Mouse (Mus musculus) limb, embryonic 13.5 days (tissue): ENCODE measurements around the gene Zeb2. TPM values are rescaled to one million over a fixed set of nuclear protein-coding genes. Genes with fewer than 3 reads are reported as not detected.
"Not testable (repeated sequence)": the region's sequence is repeated elsewhere in the genome, so short reads cannot be mapped to it uniquely, and the experiment has no call there.

Experiments
- ATAC-seq: fragments of 200-750 bp; cut with Nextera tagmentation; 2 replicates; pipeline ENCODE4 v1.8.0; 2017; ENCODE audit warnings: low read depth, moderate number of reproducible peaks, moderate TSS enrichment; ENCODE audit not compliant: low FRiP score
- H3K27ac ChIP-seq: fragments of 300-500 bp; sonication (generic); 2 replicates; pipeline ENCODE4 v1.5.1; 2015; ENCODE audit warnings: inconsistent platforms, mild to moderate bottlenecking, moderate library complexity
- H3K27me3 ChIP-seq: fragments of 300-500 bp; sonication (generic); 2 replicates; pipeline ENCODE4 v1.6.1; 2015; ENCODE audit warnings: mild to moderate bottlenecking, inconsistent platforms
- H3K36me3 ChIP-seq: fragments of 300-500 bp; sonication (generic); 2 replicates; pipeline ENCODE4 v1.6.1; 2015; ENCODE audit warnings: inconsistent platforms, mild to moderate bottlenecking, moderate library complexity
- H3K4me1 ChIP-seq: fragments of 300-500 bp; sonication (generic); 2 replicates; pipeline ENCODE4 v1.6.1; 2015; ENCODE audit warnings: inconsistent platforms
- H3K4me2 ChIP-seq: fragments of 300-500 bp; sonication (generic); replicated peaks from 2 replicates; pipeline ENCODE4 v1.6.1; 2015; ENCODE audit warnings: inconsistent platforms, mild to moderate bottlenecking, moderate library complexity
- H3K4me3 ChIP-seq: fragments of 300-500 bp; sonication (generic); 2 replicates; pipeline ENCODE4 v1.5.1; 2015; ENCODE audit warnings: moderate library complexity, mild to moderate bottlenecking, inconsistent platforms
- H3K9ac ChIP-seq: fragments of 300-500 bp; sonication (generic); 2 replicates; pipeline ENCODE4 v1.6.1; 2015; ENCODE audit warnings: mild to moderate bottlenecking, inconsistent platforms
- H3K9me3 ChIP-seq: fragments of 300-500 bp; sonication (generic); 2 replicates; pipeline ENCODE4 v1.6.1; 2016; ENCODE audit warnings: inconsistent platforms
- WGBS: fragments of 180-500 bp; shearing (Covaris S2); methylation state at CpG from one replicate; pipeline ENCODE4 v1.1.7; 2015; 5-methylcytosine and 5-hydroxymethylcytosine counted together
- polyA plus RNA-seq: library from polyadenylated mRNA; unstranded; fragments of >200 nt; fragmentation: Nextera tagmentation; extraction: Ambion mirVana; gene quantifications from 2 replicates; pipeline ENCODE4 v1.2.1, GENCODE M21; 2015

Zeb2 gene
- polyA plus RNA-seq, 1 experiment from 2014 or later: 31.8 TPM

DNA sequence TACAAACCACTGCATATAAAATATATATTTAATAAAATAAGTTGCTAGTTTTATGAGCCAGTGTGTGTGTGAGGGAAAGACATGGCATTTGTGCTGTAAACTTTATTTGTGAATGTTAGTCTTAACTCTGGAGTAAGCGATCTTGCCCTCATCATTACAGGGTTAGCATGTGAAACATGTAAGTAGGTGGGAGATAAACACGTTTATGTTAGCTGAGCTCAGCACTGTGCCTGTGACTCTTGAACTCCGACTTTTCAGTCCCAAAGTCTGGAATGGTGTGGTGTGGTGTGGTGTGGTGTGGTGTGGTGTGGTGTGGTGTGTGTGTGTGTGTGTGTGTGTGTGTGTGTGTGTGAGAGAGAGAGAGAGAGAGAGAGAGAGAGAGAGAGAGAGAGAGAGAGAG, 5.6 kb downstream of the Zeb2 start:
- not testable (repeated sequence) for ATAC-seq, H3K9me3 ChIP-seq, H3K36me3 ChIP-seq, H3K27ac ChIP-seq
- H3K4me3 ChIP-seq: peak overlapping the region; percentile 73
- peaks cover 16% of the 10 kb centered on the region for H3K4me1 ChIP-seq
- 4% methylated on average over 3 of the region's 3 CpGs for WGBS
- peaks cover 62% of the 10 kb centered on the region for H3K27me3 ChIP-seq
- H3K4me2 ChIP-seq: peak overlapping the region; percentile 88
- peak overlapping the region; percentile 94 for H3K9ac ChIP-seq

DNA sequence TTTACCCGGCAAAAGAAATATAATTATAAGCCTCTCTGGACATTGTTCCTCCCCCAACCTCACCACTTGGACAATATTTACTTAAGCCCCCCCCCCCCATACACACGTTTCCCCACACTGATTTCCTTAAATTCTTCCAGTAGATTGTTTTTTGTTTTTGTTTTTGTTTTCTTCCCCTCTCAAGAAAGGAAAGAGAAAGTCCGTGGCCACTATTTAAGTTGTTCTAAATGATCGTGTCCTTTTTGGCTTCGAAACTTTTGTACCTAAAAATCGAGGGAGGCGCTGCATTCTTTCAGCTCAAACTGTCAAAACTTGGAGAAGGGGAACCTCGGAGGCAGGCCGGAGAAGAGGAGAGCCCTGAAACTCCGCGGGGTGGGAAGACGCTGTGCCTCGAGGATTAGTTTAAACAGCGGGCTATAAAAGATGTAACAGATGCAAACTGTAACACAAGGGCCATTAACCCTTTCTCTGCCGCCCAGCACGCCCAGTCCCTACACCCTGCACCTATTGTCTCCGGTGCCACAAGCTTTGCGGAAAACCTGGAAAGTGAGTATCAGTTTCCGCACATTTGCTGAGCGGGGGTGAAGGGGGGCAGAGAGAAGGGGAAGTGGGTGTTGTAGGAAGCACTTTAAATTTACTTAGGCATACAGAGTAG, 6.3 kb downstream of the Zeb2 start:
- peak; percentile 43 for ATAC-seq
- Histone ChIP-seq H3K27me3 (peaks cover 67% of the 10 kb centered on the region), H3K4me3 (peak overlapping the region; percentile 73), H3K4me1 (peaks cover 18% of the 10 kb centered on the region), H3K27ac (peak overlapping the region; percentile 85; the same call in 1 of the 2 replicates), H3K4me2 (peak overlapping the region; percentile 88), H3K36me3 (no peaks in the 10 kb centered on the region), H3K9me3 (no peaks in the 10 kb centered on the region), H3K9ac (peak overlapping the region; percentile 94)
- WGBS: under 1% methylated on average over 20 of the region's 20 CpGs

DNA sequence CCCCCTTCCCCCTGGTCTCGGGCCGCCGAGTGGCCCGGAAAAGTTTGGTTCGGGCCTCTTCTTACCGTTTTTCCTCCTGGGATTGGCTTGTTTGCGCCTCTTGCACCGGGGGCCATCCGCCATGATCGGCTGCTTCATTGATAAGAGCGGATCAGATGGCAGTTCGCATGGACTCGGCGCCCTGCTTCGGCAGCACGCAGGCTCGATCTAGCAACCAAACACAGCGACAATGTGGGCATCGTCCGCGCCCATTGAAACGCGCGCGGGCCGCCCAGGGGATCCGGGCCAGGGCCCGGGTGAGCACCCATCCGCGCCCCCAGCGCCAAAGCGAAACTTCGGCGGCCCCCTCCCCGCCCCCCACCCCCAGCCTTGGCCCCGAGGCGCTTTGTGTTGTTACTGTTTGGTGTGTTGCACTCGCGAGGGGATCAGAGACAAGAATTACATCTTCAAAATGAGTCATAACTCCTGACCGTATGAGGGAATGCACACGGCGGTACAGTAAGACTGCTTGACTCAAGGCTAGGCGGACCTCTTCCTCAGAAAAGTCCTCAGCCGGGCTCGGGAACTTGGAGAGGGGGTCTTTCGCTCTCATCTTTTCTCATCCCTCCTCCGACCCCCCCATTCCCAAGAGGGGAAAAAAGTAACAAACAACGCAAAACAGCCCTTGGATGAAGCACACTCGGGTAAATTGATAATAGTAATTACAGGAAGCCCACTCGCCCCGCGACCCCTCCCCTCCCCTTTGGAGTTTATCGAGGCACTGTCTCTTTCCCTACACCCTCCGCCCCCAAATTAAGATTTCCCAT, 7.0 kb downstream of the Zeb2 start:
- WGBS: under 1% methylated on average over 54 of the region's 54 CpGs
- peak; percentile 22; the same call in 1 of the 2 replicates for ATAC-seq
- Histone ChIP-seq H3K4me3 (peak overlapping the region; percentile 73), H3K36me3 (no peaks in the 10 kb centered on the region), H3K9ac (peak overlapping the region; percentile 94), H3K27ac (peak overlapping the region; percentile 85), H3K9me3 (no peaks in the 10 kb centered on the region), H3K4me2 (peak overlapping the region; percentile 88), H3K27me3 (peaks cover 67% of the 10 kb centered on the region), H3K4me1 (peaks cover 14% of the 10 kb centered on the region)

DNA sequence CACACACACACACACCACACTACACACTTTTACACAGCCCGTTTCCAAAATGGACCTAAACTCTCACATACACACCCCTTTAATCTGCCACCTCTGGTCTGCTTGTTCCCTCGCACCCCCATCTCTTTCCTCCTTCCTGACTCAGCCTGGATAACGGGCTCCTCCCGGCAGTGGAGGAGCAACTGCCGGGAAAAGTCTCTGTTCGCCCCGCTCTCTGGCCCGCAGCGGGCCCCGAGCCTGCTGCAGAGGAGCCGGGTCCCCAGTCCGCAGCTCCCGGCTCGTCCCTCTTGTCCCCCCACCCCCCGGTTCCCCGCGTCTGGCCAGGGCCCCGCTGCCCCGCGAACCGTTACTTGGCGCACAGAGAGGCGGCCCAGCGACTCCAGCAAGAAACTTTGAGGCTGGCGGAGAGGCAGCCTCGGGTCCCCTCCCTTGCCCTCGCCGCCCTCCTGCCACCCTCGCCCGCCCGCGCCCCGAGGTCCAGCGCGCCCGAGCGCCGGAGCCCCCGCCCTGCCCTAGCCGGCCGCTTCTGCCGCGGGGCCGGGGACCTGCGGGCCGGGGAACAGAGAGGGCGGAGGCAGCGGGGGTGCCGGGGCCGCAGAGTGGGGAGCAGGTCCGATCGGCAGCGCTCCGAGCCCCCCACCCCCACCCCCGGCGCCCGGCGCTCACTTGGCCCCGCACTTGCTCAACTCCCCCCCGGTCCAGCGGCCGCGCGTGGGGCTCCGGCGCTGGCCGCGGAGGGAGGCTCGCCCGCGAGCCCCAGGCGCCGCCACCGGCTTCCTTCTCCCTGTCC, 7.8 kb downstream of the Zeb2 start:
- peak overlapping the region; percentile 88 for H3K4me2 ChIP-seq
- no peaks in the 10 kb centered on the region for H3K9me3 ChIP-seq
- peak overlapping the region; percentile 85 for H3K27ac ChIP-seq
- H3K27me3 ChIP-seq: peaks cover 67% of the 10 kb centered on the region
- H3K9ac ChIP-seq: peak overlapping the region; percentile 94
- H3K36me3 ChIP-seq: no peaks in the 10 kb centered on the region
- H3K4me1 ChIP-seq: peaks cover 14% of the 10 kb centered on the region
- 1% methylated on average over 51 of the region's 74 CpGs for WGBS
- peak overlapping the region; percentile 73 for H3K4me3 ChIP-seq
- peak; percentile 9 for ATAC-seq

DNA sequence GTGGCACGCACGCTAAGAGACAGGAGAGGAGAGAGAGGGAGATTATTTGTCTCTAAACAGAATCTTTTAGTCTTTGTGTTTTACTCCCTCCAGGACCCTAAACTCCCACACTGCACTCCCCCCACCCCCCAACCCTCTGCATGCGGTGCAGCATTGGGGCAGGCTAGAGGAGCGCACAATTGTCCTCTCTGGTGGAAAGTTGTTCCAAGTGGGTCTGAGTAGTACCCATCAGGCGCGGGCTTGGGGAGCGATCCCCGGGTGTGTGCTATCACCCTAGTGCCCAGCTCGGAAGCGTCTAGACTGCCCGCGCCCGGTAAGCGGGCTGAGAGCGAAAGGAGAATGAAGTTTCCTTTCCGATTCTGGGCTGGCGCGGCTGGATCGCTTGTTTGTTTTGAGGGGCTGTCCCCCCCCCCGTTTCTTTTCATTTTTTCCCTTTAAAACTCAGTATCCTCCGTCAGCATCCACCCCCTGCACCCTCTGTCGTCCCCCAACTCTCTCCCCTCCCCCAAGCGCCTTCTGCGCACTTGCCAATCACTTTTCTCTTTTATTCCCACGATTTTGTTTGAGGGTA, 8.6 kb downstream of the Zeb2 start:
- peak overlapping the region; percentile 88 for H3K4me2 ChIP-seq
- H3K4me3 ChIP-seq: peak overlapping the region; percentile 73
- H3K9ac ChIP-seq: peak overlapping the region; percentile 94
- peaks cover 14% of the 10 kb centered on the region for H3K4me1 ChIP-seq
- H3K9me3 ChIP-seq: no peaks in the 10 kb centered on the region
- H3K27me3 ChIP-seq: peaks cover 67% of the 10 kb centered on the region
- no peaks in the 10 kb centered on the region for H3K36me3 ChIP-seq
- peak overlapping the region; percentile 33; the same call in 1 of the 2 replicates for H3K27ac ChIP-seq
- ATAC-seq: 0 out of 2 replicates have a peak, but pooled peaks have one; percentile 10
- under 1% methylated on average over 24 of the region's 25 CpGs for WGBS

DNA sequence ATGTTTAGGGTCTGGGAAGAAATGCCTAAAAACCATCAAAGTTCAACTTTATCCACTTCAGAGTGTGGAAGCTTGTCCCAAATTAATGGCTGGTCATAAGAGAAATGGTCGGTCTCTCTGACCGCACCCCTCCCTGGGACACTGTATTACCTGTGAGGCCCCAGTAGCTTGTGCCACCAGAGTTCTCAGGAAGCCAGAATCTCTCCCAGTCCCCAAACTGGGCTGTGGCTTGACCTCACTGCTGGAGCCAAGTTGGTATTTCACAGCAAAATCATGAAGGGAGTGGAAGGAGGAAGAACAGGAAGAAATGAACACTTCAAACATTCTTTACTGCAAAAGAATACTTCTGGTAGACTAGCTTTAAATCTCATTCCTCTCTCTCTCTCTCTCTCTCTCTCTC, 9.6 kb downstream of the Zeb2 start:
- Histone ChIP-seq H3K9me3 (no peaks in the 10 kb centered on the region), H3K27ac (no peak overlapping the region), H3K9ac (no peak overlapping the region), H3K36me3 (no peaks in the 10 kb centered on the region), H3K4me2 (peak overlapping the region; percentile 88), H3K4me3 (peak overlapping the region; percentile 73), H3K4me1 (peaks cover 20% of the 10 kb centered on the region), H3K27me3 (peaks cover 68% of the 10 kb centered on the region)
- WGBS: 31% methylated on average over 2 of the region's 2 CpGs
- no peak for ATAC-seq

DNA sequence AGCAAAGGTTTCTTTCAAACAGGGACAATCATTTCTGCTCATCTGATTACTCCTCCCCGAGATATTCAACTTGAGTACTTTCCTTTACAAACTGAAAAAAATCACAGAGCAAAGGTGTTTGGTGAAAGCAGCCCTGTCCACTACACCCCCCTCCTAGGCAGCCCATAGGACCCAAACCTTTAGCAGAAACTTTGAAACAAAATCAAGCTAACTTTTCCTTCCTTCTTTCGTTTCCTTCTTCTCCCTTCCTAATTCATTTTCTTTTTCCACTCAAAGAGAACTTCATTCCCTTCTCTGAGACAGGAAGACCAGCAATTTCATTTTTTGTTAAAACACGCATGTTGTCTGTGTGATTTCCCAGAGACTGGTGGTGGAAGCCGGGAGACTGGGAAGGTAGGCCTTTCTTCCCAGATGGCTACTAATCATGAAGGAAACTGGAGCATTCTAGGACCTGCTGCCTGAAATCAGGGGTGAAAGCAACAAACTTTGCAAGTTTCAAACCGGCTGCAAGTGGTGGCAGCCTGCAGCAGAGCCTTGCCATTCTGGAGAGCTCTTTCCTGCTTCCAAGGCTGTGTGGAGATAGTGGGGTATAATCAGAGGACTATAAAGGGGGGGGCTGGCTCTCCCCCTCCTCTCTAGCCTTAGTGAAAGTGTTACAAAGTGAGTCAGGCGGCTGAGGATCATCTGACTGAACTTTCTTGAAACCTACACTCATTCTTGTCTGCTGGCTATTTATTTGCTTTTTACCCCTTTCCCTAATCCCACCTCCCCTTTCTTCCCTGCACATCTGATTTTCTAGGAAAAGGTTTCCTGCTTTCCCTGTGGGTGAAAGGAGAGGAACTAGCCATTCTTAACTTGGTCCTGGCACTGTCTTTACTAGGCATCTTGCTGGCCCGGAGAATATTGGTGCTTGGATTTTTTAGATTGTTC, 11.0 kb downstream of the Zeb2 start:
- Histone ChIP-seq H3K4me1 (peaks cover 25% of the 10 kb centered on the region), H3K27me3 (peaks cover 60% of the 10 kb centered on the region), H3K9ac (peak overlapping the region; percentile 19; the same call in 1 of the 2 replicates), H3K36me3 (no peaks in the 10 kb centered on the region), H3K9me3 (no peaks in the 10 kb centered on the region), H3K4me3 (no peak overlapping the region), H3K4me2 (peak overlapping the region; percentile 27; the same call in 1 of the 2 replicates), H3K27ac (no peak overlapping the region)
- ATAC-seq: no peak
- 49% methylated on average over 7 of the region's 7 CpGs for WGBS

DNA sequence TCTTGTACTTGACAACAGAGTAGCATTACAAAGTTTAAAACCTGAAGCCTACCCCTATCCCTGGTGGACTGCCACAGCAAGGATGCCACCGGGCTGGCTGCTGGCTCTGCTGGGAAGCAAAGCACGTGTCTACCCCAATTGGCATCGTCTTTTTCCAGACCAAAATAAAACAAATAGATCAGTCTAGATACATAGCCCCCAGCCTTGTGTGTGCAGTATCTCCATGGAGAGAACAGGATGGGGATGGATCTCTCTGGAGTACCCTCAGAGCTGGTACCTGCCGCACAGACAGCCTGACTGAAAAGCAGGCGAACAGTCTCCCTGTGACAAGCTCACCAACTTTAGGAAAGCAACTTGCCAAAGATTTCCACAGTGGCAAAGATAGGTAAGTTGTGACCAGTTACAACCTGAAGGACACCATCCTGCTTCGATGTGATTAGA, 11.9 kb downstream of the Zeb2 start:
- Histone ChIP-seq H3K27ac (no peak overlapping the region), H3K4me3 (no peak overlapping the region), H3K9ac (no peak overlapping the region), H3K36me3 (no peaks in the 10 kb centered on the region), H3K27me3 (peaks cover 64% of the 10 kb centered on the region), H3K4me1 (peaks cover 21% of the 10 kb centered on the region), H3K4me2 (0 out of 2 replicates have a peak overlapping the region, but pooled peaks have one; percentile 3), H3K9me3 (no peaks in the 10 kb centered on the region)
- 66% methylated on average over 6 of the region's 6 CpGs for WGBS
- no peak for ATAC-seq

DNA sequence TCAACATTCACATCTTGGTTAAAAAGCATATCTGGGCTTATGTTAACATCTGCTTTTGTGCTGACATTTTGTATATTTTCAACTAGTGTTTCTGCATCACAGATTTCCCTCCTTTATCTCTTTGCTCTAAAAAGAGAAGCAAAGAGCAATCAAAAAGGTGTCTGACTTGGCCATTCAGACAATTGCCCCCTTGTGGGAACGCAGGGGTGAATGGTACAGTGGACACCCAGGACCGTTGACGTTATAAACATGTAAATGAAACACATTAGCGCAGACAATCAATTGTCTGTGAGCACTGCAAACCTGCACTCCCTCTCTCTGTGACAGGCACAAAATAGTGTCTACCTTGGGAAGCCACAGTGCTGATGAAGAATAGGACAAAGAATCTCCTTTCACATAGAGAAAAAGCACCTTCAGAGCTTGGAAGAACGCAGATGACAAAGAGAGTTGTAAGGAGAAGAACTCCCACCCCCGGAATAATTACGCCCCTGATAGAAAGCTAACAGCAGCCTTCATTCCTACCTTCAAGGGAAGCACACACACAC, 12.6 kb downstream of the Zeb2 start:
- Histone ChIP-seq H3K4me3 (no peak overlapping the region), H3K27ac (no peak overlapping the region), H3K9me3 (no peaks in the 10 kb centered on the region), H3K4me1 (peaks cover 21% of the 10 kb centered on the region), H3K4me2 (no peak overlapping the region), H3K9ac (no peak overlapping the region), H3K27me3 (peaks cover 65% of the 10 kb centered on the region), H3K36me3 (no peaks in the 10 kb centered on the region)
- no peak for ATAC-seq
- 44% methylated on average over 7 of the region's 7 CpGs for WGBS

DNA sequence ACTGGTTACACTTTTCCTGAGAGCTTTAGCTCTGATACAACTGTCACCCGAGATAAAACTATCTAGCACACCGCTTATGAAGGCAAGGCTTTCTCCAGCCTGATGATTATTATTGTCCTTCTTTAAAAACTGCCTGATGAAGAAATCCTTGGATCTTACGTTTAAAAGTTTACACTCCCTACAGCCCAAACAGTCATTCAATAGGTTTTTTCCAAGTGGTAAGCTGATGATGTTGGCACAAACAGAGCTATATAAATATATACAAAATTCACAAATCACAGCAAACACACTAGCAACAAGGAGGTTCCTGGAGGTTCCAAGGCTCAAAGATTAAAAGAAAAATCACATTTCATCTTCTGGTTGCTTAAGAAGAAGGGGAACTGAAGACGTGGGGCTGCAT, 13.1 kb downstream of the Zeb2 start:
- Histone ChIP-seq H3K36me3 (no peaks in the 10 kb centered on the region), H3K27me3 (peaks cover 65% of the 10 kb centered on the region), H3K4me3 (no peak overlapping the region), H3K27ac (no peak overlapping the region), H3K9me3 (no peaks in the 10 kb centered on the region), H3K4me2 (no peak overlapping the region), H3K9ac (no peak overlapping the region), H3K4me1 (peaks cover 21% of the 10 kb centered on the region)
- 74% methylated on average over 4 of the region's 4 CpGs for WGBS
- ATAC-seq: no peak
